In genomic region chr7:25219416-25219750, GRCm38 (mm10) we compare ENCODE assay signal across 7 mouse cellular contexts. TPM values are rescaled to one million over a fixed set of nuclear protein-coding genes. Genes with fewer than 3 reads are reported as not detected.
A peak's percentile ranks its signal among the peaks of the same experiment; 100 is the strongest.
DNase-seq lines count a peak whose midpoint lies in the region; ATAC-seq lines count a peak whose summit lies in the region.

No protein-coding gene starts in this region.

- WGBS in forebrain, embryonic 13.5 days: under 1% methylated on average over 16 of the region's 16 CpGs
- 1% methylated on average over 16 of the region's 16 CpGs for WGBS in liver, embryonic 12.5 days (ENCODE audit: insufficient replicate concordance)
- WGBS in stomach, embryonic 15.5 days: under 1% methylated on average over 16 of the region's 16 CpGs

- peaks cover 37% of the 10 kb centered on the region for H3K4me1 ChIP-seq in forebrain, embryonic 13.5 days
- peaks cover 65% of the 10 kb centered on the region for H3K4me1 ChIP-seq in liver, embryonic 12.5 days
- peaks cover 42% of the 10 kb centered on the region for H3K4me1 ChIP-seq in stomach, embryonic 15.5 days

- H3K9ac ChIP-seq in forebrain, embryonic 13.5 days: peak overlapping the region; percentile 82
- peak overlapping the region; percentile 96 for H3K9ac ChIP-seq in liver, embryonic 12.5 days
- peak overlapping the region; percentile 66 for H3K9ac ChIP-seq in stomach, embryonic 15.5 days

- peaks cover 18% of the 10 kb centered on the region for H3K36me3 ChIP-seq in forebrain, embryonic 13.5 days (ENCODE audit: poor library complexity, severe bottlenecking)
- H3K36me3 ChIP-seq in liver, embryonic 12.5 days: peaks cover 63% of the 10 kb centered on the region
- 0 out of 2 replicates have a peak, but pooled peaks cover 4% of the 10 kb centered on the region for H3K36me3 ChIP-seq in stomach, embryonic 15.5 days

- H3K4me3 ChIP-seq in forebrain, embryonic 13.5 days: peak overlapping the region; percentile 63
- peak overlapping the region; percentile 90 for H3K4me3 ChIP-seq in liver, embryonic 12.5 days
- peak overlapping the region; percentile 86 for H3K4me3 ChIP-seq in stomach, embryonic 15.5 days (replicated peaks)

- DNase-seq in retina, adult 2 months (ENCODE audit: low read depth, low spot score): peak; percentile 45
- no peak for DNase-seq in retina, embryonic 14.5 days (ENCODE audit: low spot score)
- DNase-seq in thymus, postnatal 10 days (ENCODE audit: low spot score in 2 of 2): no peak
- DNase-seq in T-cell, adult 2 months (ENCODE audit: low spot score): no peak

- H3K9me3 ChIP-seq in forebrain, embryonic 13.5 days (replicated peaks): no peaks in the 10 kb centered on the region
- no peaks in the 10 kb centered on the region for H3K9me3 ChIP-seq in liver, embryonic 12.5 days (replicated peaks)
- H3K9me3 ChIP-seq in stomach, embryonic 15.5 days: no peaks in the 10 kb centered on the region

- H3K4me2 ChIP-seq in forebrain, embryonic 13.5 days: peak overlapping the region; percentile 97
- H3K4me2 ChIP-seq in liver, embryonic 12.5 days: peak overlapping the region; percentile 91
- H3K4me2 ChIP-seq in stomach, embryonic 15.5 days: peak overlapping the region; percentile 87

- H3K27me3 ChIP-seq in forebrain, embryonic 13.5 days: no peaks in the 10 kb centered on the region
- no peaks in the 10 kb centered on the region for H3K27me3 ChIP-seq in liver, embryonic 12.5 days (replicated peaks)
- no peaks in the 10 kb centered on the region for H3K27me3 ChIP-seq in stomach, embryonic 15.5 days (replicated peaks)

- peak overlapping the region; percentile 67; the same call in 1 of the 2 replicates for H3K27ac ChIP-seq in forebrain, embryonic 13.5 days
- H3K27ac ChIP-seq in liver, embryonic 12.5 days: peak overlapping the region; percentile 99
- peak overlapping the region; percentile 95 for H3K27ac ChIP-seq in stomach, embryonic 15.5 days

- ATAC-seq in forebrain, embryonic 13.5 days: no peak; the same call in 1 of the 2 replicates
- no peak for ATAC-seq in liver, embryonic 12.5 days
- no peak for ATAC-seq in stomach, embryonic 15.5 days (ENCODE audit: insufficient read depth, low FRiP score, low read depth)

RNA-seq across cellular contexts. Expression of gene Dedd2, which starts 1.0 kb away (rescaled TPM):
- 11.0 and 12.5 TPM in 2 replicates for polyA plus RNA-seq in forebrain, embryonic 13.5 days (2015; fragmentation: Nextera tagmentation; extraction: Ambion mirVana)
- 31.4 and 33.4 TPM in 2 replicates for polyA plus RNA-seq in liver, embryonic 12.5 days (2016; fragmentation: Nextera tagmentation; extraction: Ambion mirVana)
- polyA plus RNA-seq in stomach, embryonic 15.5 days (2015; fragmentation: Nextera tagmentation; extraction: Ambion mirVana): 15.1 and 15.2 TPM in 2 replicates

RNA-seq across cellular contexts. Expression of gene Zfp526, which starts 1.8 kb away (rescaled TPM):
- polyA plus RNA-seq in forebrain, embryonic 13.5 days (2015; fragmentation: Nextera tagmentation; extraction: Ambion mirVana): 2.0 and 2.1 TPM in 2 replicates
- 2.3 and 2.8 TPM in 2 replicates for polyA plus RNA-seq in liver, embryonic 12.5 days (2016; fragmentation: Nextera tagmentation; extraction: Ambion mirVana)
- 2.8 and 3.1 TPM in 2 replicates for polyA plus RNA-seq in stomach, embryonic 15.5 days (2015; fragmentation: Nextera tagmentation; extraction: Ambion mirVana)

RNA-seq across cellular contexts. Expression of gene Gsk3a, which starts 18.3 kb away (rescaled TPM):
- polyA plus RNA-seq in forebrain, embryonic 13.5 days (2015; fragmentation: Nextera tagmentation; extraction: Ambion mirVana): 11.2 and 12.9 TPM in 2 replicates
- 13.0 and 14.4 TPM in 2 replicates for polyA plus RNA-seq in liver, embryonic 12.5 days (2016; fragmentation: Nextera tagmentation; extraction: Ambion mirVana)
- 9.4 and 10.5 TPM in 2 replicates for polyA plus RNA-seq in stomach, embryonic 15.5 days (2015; fragmentation: Nextera tagmentation; extraction: Ambion mirVana)

RNA-seq across cellular contexts. Expression of gene Erf, which starts 31.2 kb away (rescaled TPM):
- 5.5 and 5.8 TPM in 2 replicates for polyA plus RNA-seq in forebrain, embryonic 13.5 days (2015; fragmentation: Nextera tagmentation; extraction: Ambion mirVana)
- 6.5 and 7.5 TPM in 2 replicates for polyA plus RNA-seq in liver, embryonic 12.5 days (2016; fragmentation: Nextera tagmentation; extraction: Ambion mirVana)
- polyA plus RNA-seq in stomach, embryonic 15.5 days (2015; fragmentation: Nextera tagmentation; extraction: Ambion mirVana): 13.0 and 17.6 TPM in 2 replicates

RNA-seq across cellular contexts. Expression of gene Pou2f2, which starts 39.9 kb away (rescaled TPM):
- polyA plus RNA-seq in forebrain, embryonic 13.5 days (2015; fragmentation: Nextera tagmentation; extraction: Ambion mirVana): 21.9 and 22.2 TPM in 2 replicates
- 1.9 TPM in 2 replicates for polyA plus RNA-seq in liver, embryonic 12.5 days (2016; fragmentation: Nextera tagmentation; extraction: Ambion mirVana)
- polyA plus RNA-seq in stomach, embryonic 15.5 days (2015; fragmentation: Nextera tagmentation; extraction: Ambion mirVana): 1.4 and 1.6 TPM in 2 replicates
